Mouse (Mus musculus) ES-E14 (cell line): ENCODE results near the gene Slc1a2.

ENCODE experiments used
- MAFK ChIP-seq: IDR thresholded peaks from 2 replicates; pipeline ENCODE4 v1.6.1; 2014; ENCODE audit warnings: mild to moderate bottlenecking, low read depth, low read length, inconsistent platforms; ENCODE audit not compliant: insufficient read depth
- ZC3H11A ChIP-seq: IDR thresholded peaks from 2 replicates; pipeline ENCODE4 v1.6.1; 2012; ENCODE audit warnings: low read depth, mild to moderate bottlenecking, inconsistent platforms, low read length, borderline replicate concordance

DNA sequence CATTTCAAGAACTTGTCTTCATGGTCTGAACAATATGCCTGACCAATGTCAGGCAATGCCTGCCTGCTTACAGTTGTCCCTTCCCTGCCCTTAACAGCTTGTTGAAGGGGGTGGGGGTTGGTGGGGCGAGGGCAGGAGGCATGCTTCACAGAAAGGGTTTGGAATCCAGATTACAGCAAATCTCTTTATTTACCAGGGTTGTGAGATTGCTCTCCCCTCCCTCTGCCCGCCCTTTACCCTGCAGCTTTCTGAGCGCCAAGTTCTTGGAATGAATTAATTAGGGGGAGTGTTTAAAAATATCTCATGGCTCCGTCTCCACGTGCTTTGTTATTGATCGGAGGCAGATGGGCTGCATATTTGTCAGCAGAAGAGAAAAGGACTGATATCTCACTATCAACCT lies 4.9 kb downstream of the Slc1a2 start:
- TF ChIP-seq MAFK (no peak), ZC3H11A (no peak)
